Mouse (Mus musculus) forebrain, embryonic 12.5 days (tissue): ENCODE data around the gene Lims1. TPM values are rescaled to one million over a fixed set of nuclear protein-coding genes. Genes with fewer than 3 reads are reported as not detected.
A peak's percentile ranks its signal among the peaks of the same experiment; 100 is the strongest.

Experiments used
- ATAC-seq: fragments of 200-750 bp; cut with Nextera tagmentation; 2 replicates; pipeline ENCODE4 v1.8.0; 2017; ENCODE audit warnings: moderate TSS enrichment; ENCODE audit not compliant: low FRiP score
- H3K27ac ChIP-seq: fragments of 300-500 bp; sonication (generic); 2 replicates; pipeline ENCODE4 v1.5.1; 2016; ENCODE audit warnings: mild to moderate bottlenecking
- H3K27me3 ChIP-seq: fragments of 300-500 bp; sonication (generic); 2 replicates; pipeline ENCODE4 v1.6.1; 2016; ENCODE audit warnings: mild to moderate bottlenecking
- H3K36me3 ChIP-seq: fragments of 300-500 bp; sonication (generic); replicated peaks from 2 replicates; pipeline ENCODE4 v1.6.1; 2016; ENCODE audit warnings: mild to moderate bottlenecking
- H3K4me1 ChIP-seq: fragments of 300-500 bp; sonication (generic); 2 replicates; pipeline ENCODE4 v1.6.1; 2016
- H3K4me2 ChIP-seq: fragments of 300-500 bp; sonication (generic); 2 replicates; pipeline ENCODE4 v1.6.1; 2016; ENCODE audit warnings: mild to moderate bottlenecking, moderate library complexity
- H3K4me3 ChIP-seq: fragments of 300-500 bp; sonication (generic); replicated peaks from 2 replicates; pipeline ENCODE4 v1.5.1; 2016; ENCODE audit warnings: mild to moderate bottlenecking
- H3K9ac ChIP-seq: fragments of 300-500 bp; sonication (generic); 2 replicates; pipeline ENCODE4 v1.6.1; 2016; ENCODE audit warnings: mild to moderate bottlenecking
- H3K9me3 ChIP-seq: fragments of 300-500 bp; sonication (generic); 2 replicates; pipeline ENCODE4 v1.6.1; 2016
- WGBS: fragments of 180-500 bp; shearing (Covaris S2); methylation state at CpG from one replicate; pipeline ENCODE4 v1.1.7; 2016; 5-methylcytosine and 5-hydroxymethylcytosine counted together
- polyA plus RNA-seq: library from polyadenylated mRNA; unstranded; fragments of >200 nt; fragmentation: Nextera tagmentation; extraction: Ambion mirVana; gene quantifications from 2 replicates; pipeline ENCODE4 v1.2.1, GENCODE M21; 2016

Gene Lims1
- polyA plus RNA-seq, 1 experiment from 2014 or later: 85.0 TPM

- Histone ChIP-seq H3K27ac (no peak overlapping the region), H3K4me1 (no peaks in the 10 kb centered on the region), H3K27me3 (no peaks in the 10 kb centered on the region), H3K9me3 (no peaks in the 10 kb centered on the region; the same call in 1 of the 2 replicates), H3K9ac (no peak overlapping the region), H3K4me2 (no peak overlapping the region), H3K36me3 (no peaks in the 10 kb centered on the region), H3K4me3 (no peak overlapping the region)
- no peak for ATAC-seq
- WGBS: 68% methylated on average over 3 of the region's 3 CpGs
These were observed 29.1 kb downstream of the Lims1 start for GRCm38 (mm10) chr10:58352364-58352763.

GRCm38 (mm10) chr10:58354561-58354960 lies 31.3 kb downstream of the Lims1 start:
- Histone ChIP-seq H3K4me1 (no peaks in the 10 kb centered on the region), H3K4me2 (no peak overlapping the region), H3K9ac (no peak overlapping the region), H3K27ac (no peak overlapping the region), H3K4me3 (no peak overlapping the region), H3K36me3 (no peaks in the 10 kb centered on the region; the same call in 1 of the 2 replicates), H3K27me3 (no peaks in the 10 kb centered on the region), H3K9me3 (no peaks in the 10 kb centered on the region)
- ATAC-seq: no peak
- 24% methylated on average over 3 of the region's 3 CpGs for WGBS

- H3K9me3 ChIP-seq: no peaks in the 10 kb centered on the region
- WGBS: 91% methylated on average over 3 of the region's 3 CpGs
- ATAC-seq: no peak
- H3K4me1 ChIP-seq: no peaks in the 10 kb centered on the region
- no peaks in the 10 kb centered on the region; the same call in 1 of the 2 replicates for H3K36me3 ChIP-seq
- H3K27ac ChIP-seq: no peak overlapping the region
- no peak overlapping the region for H3K4me2 ChIP-seq
- no peak overlapping the region for H3K9ac ChIP-seq
- H3K4me3 ChIP-seq: no peak overlapping the region
- H3K27me3 ChIP-seq: no peaks in the 10 kb centered on the region
These were observed 33.2 kb downstream of the Lims1 start for GRCm38 (mm10) chr10:58356460-58356859.

GRCm38 (mm10) chr10:58359123-58359522 lies 35.9 kb downstream of the Lims1 start:
- Histone ChIP-seq H3K9me3 (no peaks in the 10 kb centered on the region), H3K4me1 (no peaks in the 10 kb centered on the region; the same call in 1 of the 2 replicates), H3K27me3 (no peaks in the 10 kb centered on the region), H3K9ac (no peak overlapping the region), H3K4me3 (no peak overlapping the region), H3K4me2 (no peak overlapping the region), H3K36me3 (no peaks in the 10 kb centered on the region; the same call in 1 of the 2 replicates), H3K27ac (no peak overlapping the region)
- no peak for ATAC-seq
- WGBS: 84% methylated on average over 2 of the region's 2 CpGs

GRCm38 (mm10) chr10:58359952-58360351 lies 36.7 kb downstream of the Lims1 start:
- Histone ChIP-seq H3K9me3 (no peaks in the 10 kb centered on the region), H3K36me3 (no peaks in the 10 kb centered on the region; the same call in 1 of the 2 replicates), H3K4me1 (no peaks in the 10 kb centered on the region; the same call in 1 of the 2 replicates), H3K4me2 (no peak overlapping the region), H3K9ac (no peak overlapping the region), H3K27ac (no peak overlapping the region), H3K27me3 (no peaks in the 10 kb centered on the region), H3K4me3 (no peak overlapping the region)
- ATAC-seq: no peak
- WGBS: 88% methylated on average over 7 of the region's 7 CpGs

GRCm38 (mm10) chr10:58362745-58363144 lies 39.5 kb downstream of the Lims1 start:
- WGBS: 87% methylated on average over 1 of the region's 1 CpGs
- H3K4me3 ChIP-seq: no peak overlapping the region
- H3K4me1 ChIP-seq: no peaks in the 10 kb centered on the region; the same call in 1 of the 2 replicates
- ATAC-seq: no peak
- H3K9me3 ChIP-seq: no peaks in the 10 kb centered on the region
- H3K27me3 ChIP-seq: no peaks in the 10 kb centered on the region
- no peak overlapping the region for H3K4me2 ChIP-seq
- H3K36me3 ChIP-seq: no peaks in the 10 kb centered on the region; the same call in 1 of the 2 replicates
- H3K27ac ChIP-seq: no peak overlapping the region
- no peak overlapping the region for H3K9ac ChIP-seq

GRCm38 (mm10) chr10:58364770-58365515 lies 41.7 kb downstream of the Lims1 start:
- no peak for ATAC-seq
- 90% methylated on average over 5 of the region's 5 CpGs for WGBS

GRCm38 (mm10) chr10:58368791-58369706 lies 45.8 kb downstream of the Lims1 start:
- no peak overlapping the region for H3K4me3 ChIP-seq
- H3K4me2 ChIP-seq: no peak overlapping the region
- no peaks in the 10 kb centered on the region for H3K36me3 ChIP-seq
- H3K9ac ChIP-seq: no peak overlapping the region
- WGBS: 86% methylated on average over 7 of the region's 7 CpGs
- H3K4me1 ChIP-seq: peaks cover 24% of the 10 kb centered on the region
- no peaks in the 10 kb centered on the region for H3K9me3 ChIP-seq
- no peak overlapping the region for H3K27ac ChIP-seq
- ATAC-seq: no peak
- H3K27me3 ChIP-seq: no peaks in the 10 kb centered on the region

More at GRCm38 (mm10) chr10:58364770-58365515, 41.7 kb downstream of the Lims1 start:
- H3K9ac ChIP-seq: no peak overlapping the region
- H3K36me3 ChIP-seq: no peaks in the 10 kb centered on the region
- no peaks in the 10 kb centered on the region for H3K27me3 ChIP-seq
- no peak overlapping the region for H3K27ac ChIP-seq
- no peak overlapping the region for H3K4me2 ChIP-seq
- H3K4me1 ChIP-seq: peaks cover 9% of the 10 kb centered on the region
- H3K9me3 ChIP-seq: no peaks in the 10 kb centered on the region
- no peak overlapping the region for H3K4me3 ChIP-seq

- Histone ChIP-seq H3K4me1 (peaks cover 24% of the 10 kb centered on the region), H3K9ac (no peak overlapping the region), H3K9me3 (no peaks in the 10 kb centered on the region), H3K27ac (no peak overlapping the region), H3K36me3 (no peaks in the 10 kb centered on the region), H3K27me3 (no peaks in the 10 kb centered on the region), H3K4me3 (no peak overlapping the region), H3K4me2 (no peak overlapping the region)
- ATAC-seq: no peak
- WGBS: 35% methylated on average over 3 of the region's 3 CpGs
These were observed 46.4 kb downstream of the Lims1 start for GRCm38 (mm10) chr10:58369707-58370093.

- Histone ChIP-seq H3K27me3 (no peaks in the 10 kb centered on the region), H3K4me1 (peaks cover 24% of the 10 kb centered on the region), H3K4me3 (no peak overlapping the region), H3K27ac (peak overlapping the region; percentile 31; the same call in 1 of the 2 replicates), H3K9ac (no peak overlapping the region), H3K36me3 (no peaks in the 10 kb centered on the region), H3K9me3 (no peaks in the 10 kb centered on the region), H3K4me2 (no peak overlapping the region)
- no peak for ATAC-seq
These were observed 46.9 kb downstream of the Lims1 start for GRCm38 (mm10) chr10:58370143-58370542.

- Histone ChIP-seq H3K4me1 (peaks cover 24% of the 10 kb centered on the region), H3K9ac (no peak overlapping the region), H3K4me2 (no peak overlapping the region), H3K9me3 (no peaks in the 10 kb centered on the region), H3K27ac (peak overlapping the region; percentile 31; the same call in 1 of the 2 replicates), H3K27me3 (no peaks in the 10 kb centered on the region), H3K36me3 (no peaks in the 10 kb centered on the region), H3K4me3 (no peak overlapping the region)
- ATAC-seq: no peak
These were observed 47.3 kb downstream of the Lims1 start for GRCm38 (mm10) chr10:58370559-58370958.

GRCm38 (mm10) chr10:58371279-58371842 lies 48.1 kb downstream of the Lims1 start:
- Histone ChIP-seq H3K27me3 (no peaks in the 10 kb centered on the region), H3K9ac (no peak overlapping the region), H3K36me3 (no peaks in the 10 kb centered on the region), H3K27ac (0 out of 2 replicates have a peak overlapping the region, but pooled peaks have one; percentile 26), H3K4me2 (no peak overlapping the region), H3K4me3 (no peak overlapping the region), H3K4me1 (peaks cover 24% of the 10 kb centered on the region), H3K9me3 (no peaks in the 10 kb centered on the region)
- ATAC-seq: no peak
- whole genome bisulfite sequencing: 48% methylated on average over 14 of the region's 14 CpGs
